Mouse (Mus musculus): Measurements from ENCODE around the gene Cox14. TPM values are rescaled to one million over a fixed set of nuclear protein-coding genes. Genes with fewer than 3 reads are reported as not detected.
A peak's percentile ranks its signal among the peaks of the same experiment; 100 is the strongest.

The Cox14 gene
- polyA plus RNA-seq, 1 experiment: 284 TPM

DNA sequence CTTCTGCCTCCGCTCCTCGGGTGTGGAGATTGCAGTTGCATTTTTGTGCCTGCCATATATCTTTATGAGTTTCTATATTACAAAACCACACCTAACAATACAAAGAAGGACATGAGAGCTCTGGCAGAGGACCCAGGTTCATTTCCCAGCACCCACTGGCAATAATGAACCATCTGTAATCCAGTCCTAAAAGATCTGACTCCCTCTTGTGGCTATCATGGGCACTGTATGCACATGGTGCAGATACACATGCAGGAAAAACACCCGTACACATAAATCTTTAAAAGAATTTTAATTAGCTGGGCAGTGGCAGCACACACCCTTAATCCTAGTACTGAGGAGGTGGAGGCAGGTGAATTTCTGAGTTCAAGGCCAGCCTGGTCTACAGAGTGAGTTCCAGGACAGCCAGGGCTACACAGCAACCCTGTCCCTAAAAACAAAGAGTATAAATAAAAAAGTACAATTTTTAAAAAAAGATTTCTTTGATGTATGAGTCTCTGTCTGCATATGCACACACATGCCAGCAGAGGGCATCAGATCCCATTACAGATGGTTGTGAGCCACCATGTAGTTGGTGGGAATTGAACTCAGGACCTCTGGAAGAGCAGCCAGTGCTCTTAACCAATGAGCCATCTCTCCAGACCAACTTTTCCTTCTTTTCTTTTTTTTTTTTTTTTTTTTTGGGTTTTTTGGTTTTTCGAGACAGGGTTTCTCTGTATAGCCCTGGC is 3.8 kb downstream of the Cox14 start:
- Histone ChIP-seq H3K27ac (ENCODE audit: control insufficient read depth, insufficient read depth, low read length) (no peak overlapping the region), H3K4me1 (replicated peaks; ENCODE audit: control insufficient read depth, insufficient read depth, low read length) (peaks cover 6% of the 10 kb centered on the region), H3K27me3 (ENCODE audit: control insufficient read depth, insufficient read depth, low read length) (no peaks in the 10 kb centered on the region), H3K36me3 (ENCODE audit: control insufficient read depth, insufficient read depth, low read length) (peaks cover 9% of the 10 kb centered on the region; the same call in 1 of the 2 replicates), H3K4me3 (ENCODE audit: control insufficient read depth, insufficient read depth, low read length) (no peak overlapping the region)
- 98% methylated on average over 4 of the region's 4 CpGs for WGBS
- no peak for TF ChIP-seq POLR2A (IDR thresholded peaks at IDR 0.05; ENCODE audit: control insufficient read depth, extremely low read depth, insufficient read depth, low read length, poor library complexity)
- no peak for TF ChIP-seq CTCF (IDR thresholded peaks at IDR 0.05; ENCODE audit: borderline replicate concordance, control insufficient read depth, extremely low read depth, insufficient read depth, low read length, poor library complexity)
- peak; percentile 27 for DNase-seq

DNA sequence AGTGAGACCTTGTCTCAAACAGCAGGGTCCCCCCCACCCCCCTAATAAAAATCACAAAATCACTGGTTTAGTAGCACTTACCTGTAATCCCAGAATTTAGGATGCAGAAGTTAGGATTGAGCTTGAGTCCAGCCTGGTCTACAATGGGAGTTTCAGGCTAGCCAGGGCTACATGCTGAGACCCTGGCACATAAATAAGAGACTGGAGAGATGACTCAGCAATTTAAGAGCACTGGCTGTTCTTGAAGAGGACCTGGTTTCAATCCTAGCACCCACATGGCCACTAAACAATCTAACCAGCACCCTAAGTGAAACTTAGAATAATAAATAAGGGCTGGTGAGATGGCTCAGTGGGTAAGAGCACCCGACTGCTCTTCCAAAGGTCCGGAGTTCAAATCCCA is 5.7 kb downstream of the Cox14 start:
- no peak for DNase-seq
- peaks cover 28% of the 10 kb centered on the region for H3K36me3 ChIP-seq (ENCODE audit: control insufficient read depth, insufficient read depth, low read length)
- H3K4me3 ChIP-seq (ENCODE audit: control insufficient read depth, insufficient read depth, low read length): no peak overlapping the region
- H3K27me3 ChIP-seq (ENCODE audit: control insufficient read depth, insufficient read depth, low read length): no peaks in the 10 kb centered on the region
- H3K4me1 ChIP-seq (replicated peaks; ENCODE audit: control insufficient read depth, insufficient read depth, low read length): no peaks in the 10 kb centered on the region; the same call in 1 of the 2 replicates
- H3K27ac ChIP-seq (ENCODE audit: control insufficient read depth, insufficient read depth, low read length): no peak overlapping the region
- WGBS: 96% methylated on average over 2 of the region's 2 CpGs
- TF ChIP-seq POLR2A (IDR thresholded peaks at IDR 0.05; ENCODE audit: control insufficient read depth, extremely low read depth, insufficient read depth, low read length, poor library complexity) (no peak), CTCF (IDR thresholded peaks at IDR 0.05; ENCODE audit: borderline replicate concordance, control insufficient read depth, extremely low read depth, insufficient read depth, low read length, poor library complexity) (no peak)

DNA sequence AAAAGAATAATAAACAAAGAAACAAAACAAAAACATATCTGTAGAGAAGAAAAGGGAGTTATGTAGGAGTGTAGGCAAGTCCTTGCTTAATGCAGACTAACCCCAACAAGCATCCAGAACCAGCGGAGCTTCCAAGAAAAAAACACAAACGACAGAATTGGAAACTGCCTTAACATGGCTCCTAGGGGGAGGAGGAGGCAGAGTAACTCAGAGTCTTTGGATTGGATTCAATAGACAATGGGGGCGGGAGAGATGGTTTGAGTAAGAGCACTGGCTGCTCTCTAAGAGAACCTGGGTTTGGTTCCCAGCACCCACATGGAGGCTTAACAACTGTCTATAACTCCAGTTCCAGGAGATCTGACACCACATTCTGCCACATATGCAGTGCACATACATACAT is 6.3 kb downstream of the Cox14 start:
- TF ChIP-seq POLR2A (IDR thresholded peaks at IDR 0.05; ENCODE audit: control insufficient read depth, extremely low read depth, insufficient read depth, low read length, poor library complexity): no peak
- DNase-seq: no peak
- Histone ChIP-seq H3K27ac (ENCODE audit: control insufficient read depth, insufficient read depth, low read length) (no peak overlapping the region), H3K36me3 (ENCODE audit: control insufficient read depth, insufficient read depth, low read length) (peaks cover 31% of the 10 kb centered on the region), H3K4me3 (ENCODE audit: control insufficient read depth, insufficient read depth, low read length) (no peak overlapping the region), H3K27me3 (ENCODE audit: control insufficient read depth, insufficient read depth, low read length) (no peaks in the 10 kb centered on the region), H3K4me1 (replicated peaks; ENCODE audit: control insufficient read depth, insufficient read depth, low read length) (no peaks in the 10 kb centered on the region)
- 99% methylated on average over 3 of the region's 3 CpGs for WGBS

DNA sequence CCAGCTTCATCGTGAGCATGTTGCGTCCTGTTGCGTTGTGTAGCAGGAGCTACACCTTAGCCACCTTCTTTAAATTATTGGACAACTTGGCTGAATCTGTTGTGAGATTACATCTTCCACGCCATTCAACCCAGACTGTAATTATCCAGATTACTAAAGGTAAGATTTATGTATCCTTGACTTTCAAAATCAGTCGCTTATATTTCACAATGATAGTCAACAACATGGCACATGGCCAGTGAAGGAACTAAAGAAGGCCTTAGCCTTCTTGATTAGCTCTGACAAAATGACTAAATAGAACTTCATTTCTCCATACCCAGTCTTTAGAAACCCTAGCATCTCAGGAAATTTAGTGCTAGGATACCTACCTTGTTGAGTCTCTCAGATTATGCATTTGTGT is 7.8 kb downstream of the Cox14 start:
- DNase-seq: no peak
- Histone ChIP-seq H3K4me1 (replicated peaks; ENCODE audit: control insufficient read depth, insufficient read depth, low read length) (no peaks in the 10 kb centered on the region), H3K27me3 (ENCODE audit: control insufficient read depth, insufficient read depth, low read length) (no peaks in the 10 kb centered on the region), H3K27ac (ENCODE audit: control insufficient read depth, insufficient read depth, low read length) (no peak overlapping the region), H3K4me3 (ENCODE audit: control insufficient read depth, insufficient read depth, low read length) (no peak overlapping the region), H3K36me3 (ENCODE audit: control insufficient read depth, insufficient read depth, low read length) (peaks cover 38% of the 10 kb centered on the region)
- 97% methylated on average over 5 of the region's 5 CpGs for WGBS
- TF ChIP-seq CTCF (IDR thresholded peaks at IDR 0.05; ENCODE audit: borderline replicate concordance, control insufficient read depth, extremely low read depth, insufficient read depth, low read length, poor library complexity) (no peak), POLR2A (IDR thresholded peaks at IDR 0.05; ENCODE audit: control insufficient read depth, extremely low read depth, insufficient read depth, low read length, poor library complexity) (no peak)

DNA sequence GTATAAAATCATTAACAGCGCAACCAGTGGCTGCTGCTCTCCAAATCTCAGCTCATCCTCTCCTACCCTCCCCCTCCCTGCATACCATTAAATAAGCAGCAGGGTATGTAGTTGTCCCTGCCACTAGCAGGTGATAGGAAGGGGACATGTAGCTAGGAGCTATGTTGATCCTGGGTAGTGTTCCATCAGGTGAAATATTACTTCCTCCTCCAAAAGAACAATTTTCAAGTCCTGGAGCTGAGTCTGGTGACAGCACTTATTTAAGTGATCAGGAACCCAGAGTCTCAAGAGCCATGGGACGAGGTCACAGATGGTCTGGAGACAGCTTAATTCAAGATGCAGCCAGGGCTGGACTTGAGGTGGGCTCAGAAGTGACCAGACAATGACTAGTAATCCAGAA is 10.2 kb downstream of the Cox14 start:
- Histone ChIP-seq H3K4me1 (replicated peaks; ENCODE audit: control insufficient read depth, insufficient read depth, low read length) (no peaks in the 10 kb centered on the region), H3K27me3 (ENCODE audit: control insufficient read depth, insufficient read depth, low read length) (no peaks in the 10 kb centered on the region), H3K27ac (ENCODE audit: control insufficient read depth, insufficient read depth, low read length) (no peak overlapping the region), H3K36me3 (ENCODE audit: control insufficient read depth, insufficient read depth, low read length) (peaks cover 51% of the 10 kb centered on the region), H3K4me3 (ENCODE audit: control insufficient read depth, insufficient read depth, low read length) (no peak overlapping the region)
- TF ChIP-seq CTCF (IDR thresholded peaks at IDR 0.05; ENCODE audit: borderline replicate concordance, control insufficient read depth, extremely low read depth, insufficient read depth, low read length, poor library complexity): no peak
- TF ChIP-seq POLR2A (IDR thresholded peaks at IDR 0.05; ENCODE audit: control insufficient read depth, extremely low read depth, insufficient read depth, low read length, poor library complexity): no peak
- DNase-seq: peak; percentile 100
- WGBS: 97% methylated on average over 2 of the region's 2 CpGs

DNA sequence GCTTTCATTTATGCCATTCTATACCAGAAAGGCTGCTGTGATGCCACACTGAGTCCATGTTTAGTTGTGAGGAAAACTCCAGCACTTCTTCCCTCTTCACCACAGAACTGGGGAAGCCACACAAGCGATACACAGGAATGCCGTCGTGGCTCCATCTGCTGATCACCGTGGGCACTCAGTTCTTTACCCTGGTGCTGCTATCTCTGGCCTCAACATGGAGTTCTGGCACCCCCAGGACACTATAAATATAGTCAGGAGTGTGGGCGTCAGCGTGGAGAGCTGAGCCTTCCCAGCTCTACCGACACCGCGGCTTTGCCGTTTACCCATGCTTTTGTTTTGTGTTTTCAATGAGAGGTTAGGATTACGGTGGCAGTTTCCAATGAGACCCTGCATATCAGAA is 11.3 kb downstream of the Cox14 start:
- TF ChIP-seq POLR2A (IDR thresholded peaks at IDR 0.05; ENCODE audit: control insufficient read depth, extremely low read depth, insufficient read depth, low read length, poor library complexity): no peak
- TF ChIP-seq CTCF (IDR thresholded peaks at IDR 0.05; ENCODE audit: borderline replicate concordance, control insufficient read depth, extremely low read depth, insufficient read depth, low read length, poor library complexity): no peak
- Histone ChIP-seq H3K36me3 (ENCODE audit: control insufficient read depth, insufficient read depth, low read length) (peaks cover 51% of the 10 kb centered on the region), H3K4me1 (replicated peaks; ENCODE audit: control insufficient read depth, insufficient read depth, low read length) (no peaks in the 10 kb centered on the region), H3K27me3 (ENCODE audit: control insufficient read depth, insufficient read depth, low read length) (no peaks in the 10 kb centered on the region), H3K4me3 (ENCODE audit: control insufficient read depth, insufficient read depth, low read length) (no peak overlapping the region), H3K27ac (ENCODE audit: control insufficient read depth, insufficient read depth, low read length) (no peak overlapping the region)
- WGBS: 97% methylated on average over 11 of the region's 11 CpGs
- DNase-seq: no peak

DNA sequence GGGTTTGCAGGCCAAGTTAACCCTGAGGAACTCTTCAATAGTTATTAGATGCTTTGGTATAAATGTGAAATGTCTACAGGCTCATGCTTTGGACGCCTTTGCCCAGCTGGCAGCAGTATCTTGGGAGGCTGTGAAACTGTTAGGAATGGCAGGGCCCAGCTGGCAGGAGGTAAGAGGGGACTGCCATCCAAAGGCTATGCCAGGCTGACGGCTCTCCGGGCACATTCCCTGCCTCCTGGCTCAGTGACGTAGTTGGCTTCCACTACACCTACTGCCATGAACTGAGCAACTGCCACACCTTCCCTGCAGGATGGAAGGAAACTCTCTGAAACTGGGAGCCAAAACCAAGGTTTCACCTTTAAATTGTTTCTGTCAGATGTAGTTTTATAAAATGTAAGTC is 14.8 kb downstream of the Cox14 start:
- 95% methylated on average over 4 of the region's 4 CpGs for WGBS
- peaks cover 43% of the 10 kb centered on the region for H3K36me3 ChIP-seq (ENCODE audit: control insufficient read depth, insufficient read depth, low read length)

More for the DNA sequence above, 14.8 kb downstream of the Cox14 start:
- no peak for DNase-seq
- no peak overlapping the region for H3K4me3 ChIP-seq (ENCODE audit: control insufficient read depth, insufficient read depth, low read length)
- TF ChIP-seq CTCF (IDR thresholded peaks at IDR 0.05; ENCODE audit: borderline replicate concordance, control insufficient read depth, extremely low read depth, insufficient read depth, low read length, poor library complexity): no peak
- TF ChIP-seq POLR2A (IDR thresholded peaks at IDR 0.05; ENCODE audit: control insufficient read depth, extremely low read depth, insufficient read depth, low read length, poor library complexity): no peak
- H3K4me1 ChIP-seq (replicated peaks; ENCODE audit: control insufficient read depth, insufficient read depth, low read length): no peaks in the 10 kb centered on the region
- H3K27me3 ChIP-seq (ENCODE audit: control insufficient read depth, insufficient read depth, low read length): no peaks in the 10 kb centered on the region
- no peak overlapping the region for H3K27ac ChIP-seq (ENCODE audit: control insufficient read depth, insufficient read depth, low read length)

Data from thymus, adult 2 months (tissue).